Mouse (Mus musculus) forebrain, embryonic 14.5 days (tissue): ENCODE measurements at regions not wholly inside any gene's neighbourhood (a gene's known extent, or its start where the extent isn't known, plus 50 kb on each side); places are given as distances from the start of the nearest gene placed in this dataset.

Experiments used
- ATAC-seq: fragments of 200-750 bp; cut with Nextera tagmentation; 2 replicates; pipeline ENCODE4 v1.8.0; 2017; ENCODE audit warnings: mild to moderate bottlenecking, moderate library complexity
- DNase-seq: peaks from one replicate; pipeline ENCODE4 v3.0.0-alpha.2; 2015; ENCODE audit warnings: low spot score
- H3K27ac ChIP-seq: fragments of 300-500 bp; sonication (generic); 2 replicates; pipeline ENCODE4 v1.5.1; 2014; ENCODE audit warnings: low read depth, mild to moderate bottlenecking, control low read depth, low read length, moderate library complexity
- H3K27me3 ChIP-seq: fragments of 300-500 bp; sonication (generic); replicated peaks from 2 replicates; pipeline ENCODE4 v1.6.1; 2014; ENCODE audit warnings: low read length, control low read depth, mixed read lengths; ENCODE audit not compliant: control insufficient read depth, insufficient read depth
- H3K36me3 ChIP-seq: fragments of 300-500 bp; sonication (generic); 2 replicates; pipeline ENCODE4 v1.6.1; 2014; ENCODE audit warnings: low read length, control low read depth; ENCODE audit not compliant: control insufficient read depth, insufficient read depth
- H3K4me1 ChIP-seq: fragments of 300-500 bp; sonication (generic); 2 replicates; pipeline ENCODE4 v1.6.1; 2014; ENCODE audit warnings: antibody characterized with exemption, low read length, control low read depth; ENCODE audit not compliant: control insufficient read depth, insufficient read depth
- H3K4me2 ChIP-seq: fragments of 300-500 bp; sonication (generic); 2 replicates; pipeline ENCODE4 v1.6.1; 2014; ENCODE audit warnings: mild to moderate bottlenecking, control low read depth, low read length
- H3K4me3 ChIP-seq: fragments of 300-500 bp; sonication (generic); 2 replicates; pipeline ENCODE4 v1.5.1; 2014; ENCODE audit warnings: low read depth, low read length, control low read depth
- H3K9ac ChIP-seq: fragments of 300-500 bp; sonication (generic); 2 replicates; pipeline ENCODE4 v1.6.1; 2014; ENCODE audit warnings: mild to moderate bottlenecking, low read length, control low read depth, moderate library complexity
- H3K9me3 ChIP-seq: fragments of 300-500 bp; sonication (generic); replicated peaks from 2 replicates; pipeline ENCODE4 v1.6.1; 2016; ENCODE audit warnings: low read length, control low read depth, mixed read lengths; ENCODE audit not compliant: control insufficient read depth
- WGBS: fragments of 180-500 bp; shearing (Covaris S2); extraction: QIAGEN DNeasy Blood & Tissue Kit; methylation state at CpG from one replicate; pipeline ENCODE4 v1.1.7; 2014; 5-methylcytosine and 5-hydroxymethylcytosine counted together

GRCm38 (mm10) chr13:107394451-107394850 is 372.5 kb upstream of the Kif2a start:
- Histone ChIP-seq H3K9me3 (no peaks in the 10 kb centered on the region), H3K27me3 (no peaks in the 10 kb centered on the region), H3K9ac (no peak overlapping the region), H3K36me3 (no peaks in the 10 kb centered on the region), H3K27ac (no peak overlapping the region), H3K4me3 (no peak overlapping the region), H3K4me2 (no peak overlapping the region), H3K4me1 (no peaks in the 10 kb centered on the region)
- WGBS = 73% methylated on average over 1 of the region's 1 CpGs
- DNase-seq = no peak
- no peak for ATAC-seq

DNA sequence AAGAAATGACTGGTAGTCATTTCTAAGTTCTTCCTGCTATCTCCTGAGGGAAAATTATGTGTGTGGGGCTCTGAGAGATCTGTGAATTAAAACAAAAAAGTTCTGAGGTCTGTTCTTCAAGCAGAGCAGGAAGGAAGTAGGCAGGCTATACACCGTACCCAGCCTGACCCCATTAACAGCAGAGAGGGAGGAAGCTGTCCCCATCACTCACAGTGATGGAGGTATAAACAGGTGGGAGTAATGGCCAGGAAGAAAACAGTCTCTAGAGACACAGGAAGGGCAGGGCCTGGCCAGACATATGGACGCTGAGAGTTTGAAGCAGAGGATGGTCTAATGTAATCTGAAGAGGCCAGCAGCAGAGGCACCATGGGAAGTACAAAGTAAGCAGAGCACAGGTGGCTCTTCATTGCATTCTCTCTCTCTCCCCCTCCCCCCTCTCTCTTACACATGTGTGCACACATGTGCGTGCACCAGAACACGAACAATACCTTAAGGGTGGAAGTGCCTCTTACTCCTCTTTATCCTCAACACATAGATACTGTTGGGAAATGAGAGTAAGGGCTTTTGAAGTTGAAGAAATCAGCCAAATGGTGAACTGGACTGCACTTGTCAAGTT is 367.7 kb upstream of the Kif2a start:
- Histone ChIP-seq H3K4me1 (no peaks in the 10 kb centered on the region), H3K27ac (no peak overlapping the region), H3K9ac (no peak overlapping the region), H3K36me3 (no peaks in the 10 kb centered on the region), H3K9me3 (no peaks in the 10 kb centered on the region), H3K4me3 (no peak overlapping the region), H3K4me2 (no peak overlapping the region), H3K27me3 (no peaks in the 10 kb centered on the region)
- WGBS = 95% methylated on average over 4 of the region's 4 CpGs
- DNase-seq (no peak), ATAC-seq (no peak)

DNA sequence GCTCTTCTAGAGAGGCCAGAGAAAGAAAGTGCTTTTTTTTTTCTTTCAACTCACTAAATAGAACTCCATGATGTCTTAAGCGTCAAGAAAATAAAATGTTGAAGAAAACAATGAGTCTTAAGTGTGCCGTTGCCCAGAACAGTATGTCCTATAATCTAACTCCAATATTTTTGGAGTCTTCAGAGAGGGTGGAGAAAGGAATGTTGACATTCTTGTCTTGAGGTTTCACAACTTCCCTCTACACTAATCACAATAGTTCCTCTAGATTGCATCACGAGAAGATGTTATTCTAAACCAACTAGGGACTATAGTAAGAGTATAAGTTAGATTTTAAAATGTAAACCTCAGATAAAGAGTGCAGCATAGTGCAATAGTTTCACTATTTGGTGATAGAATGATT is 367.1 kb upstream of the Kif2a start:
- DNase-seq (no peak), ATAC-seq (no peak)
- H3K4me2 ChIP-seq = no peak overlapping the region
- no peaks in the 10 kb centered on the region for H3K9me3 ChIP-seq
- no peak overlapping the region for H3K27ac ChIP-seq
- H3K4me3 ChIP-seq = no peak overlapping the region
- 89% methylated on average over 3 of the region's 3 CpGs for WGBS
- H3K4me1 ChIP-seq = no peaks in the 10 kb centered on the region
- H3K36me3 ChIP-seq = no peaks in the 10 kb centered on the region
- H3K9ac ChIP-seq = no peak overlapping the region
- no peaks in the 10 kb centered on the region for H3K27me3 ChIP-seq

DNA sequence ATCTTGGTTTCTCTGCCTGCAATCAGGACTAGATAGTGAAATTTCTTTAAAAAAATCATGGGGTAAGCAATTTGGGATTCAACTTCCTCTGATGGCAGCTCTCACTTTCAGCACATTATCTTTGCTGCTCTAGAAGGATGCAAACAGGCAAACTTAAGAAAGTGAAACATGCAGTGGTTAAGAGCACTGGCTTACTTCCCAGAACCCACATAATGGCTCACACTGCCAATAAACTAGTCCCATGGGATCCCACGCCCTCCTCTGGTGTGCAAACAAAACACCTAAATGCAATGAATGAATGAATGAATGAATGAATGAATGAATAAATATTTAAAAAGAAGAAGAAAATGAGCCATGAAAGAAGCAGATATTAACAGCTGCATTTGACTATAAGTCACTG is 356.1 kb upstream of the Kif2a start:
- Histone ChIP-seq H3K4me1 (no peaks in the 10 kb centered on the region), H3K27ac (no peak overlapping the region), H3K27me3 (no peaks in the 10 kb centered on the region), H3K36me3 (no peaks in the 10 kb centered on the region), H3K4me3 (no peak overlapping the region), H3K9me3 (no peaks in the 10 kb centered on the region), H3K4me2 (no peak overlapping the region), H3K9ac (no peak overlapping the region)
- DNase-seq (no peak), ATAC-seq (no peak)
- whole genome bisulfite sequencing = 69% methylated on average over 1 of the region's 1 CpGs

- Histone ChIP-seq H3K4me3 (no peak overlapping the region), H3K27ac (no peak overlapping the region), H3K9ac (no peak overlapping the region), H3K9me3 (no peaks in the 10 kb centered on the region), H3K27me3 (no peaks in the 10 kb centered on the region), H3K4me2 (no peak overlapping the region), H3K36me3 (no peaks in the 10 kb centered on the region), H3K4me1 (no peaks in the 10 kb centered on the region)
- WGBS = 91% methylated on average over 3 of the region's 3 CpGs
- DNase-seq (no peak), ATAC-seq (no peak)
Measured at GRCm38 (mm10) chr13:107372666-107373065, 350.7 kb upstream of the Kif2a start.

DNA sequence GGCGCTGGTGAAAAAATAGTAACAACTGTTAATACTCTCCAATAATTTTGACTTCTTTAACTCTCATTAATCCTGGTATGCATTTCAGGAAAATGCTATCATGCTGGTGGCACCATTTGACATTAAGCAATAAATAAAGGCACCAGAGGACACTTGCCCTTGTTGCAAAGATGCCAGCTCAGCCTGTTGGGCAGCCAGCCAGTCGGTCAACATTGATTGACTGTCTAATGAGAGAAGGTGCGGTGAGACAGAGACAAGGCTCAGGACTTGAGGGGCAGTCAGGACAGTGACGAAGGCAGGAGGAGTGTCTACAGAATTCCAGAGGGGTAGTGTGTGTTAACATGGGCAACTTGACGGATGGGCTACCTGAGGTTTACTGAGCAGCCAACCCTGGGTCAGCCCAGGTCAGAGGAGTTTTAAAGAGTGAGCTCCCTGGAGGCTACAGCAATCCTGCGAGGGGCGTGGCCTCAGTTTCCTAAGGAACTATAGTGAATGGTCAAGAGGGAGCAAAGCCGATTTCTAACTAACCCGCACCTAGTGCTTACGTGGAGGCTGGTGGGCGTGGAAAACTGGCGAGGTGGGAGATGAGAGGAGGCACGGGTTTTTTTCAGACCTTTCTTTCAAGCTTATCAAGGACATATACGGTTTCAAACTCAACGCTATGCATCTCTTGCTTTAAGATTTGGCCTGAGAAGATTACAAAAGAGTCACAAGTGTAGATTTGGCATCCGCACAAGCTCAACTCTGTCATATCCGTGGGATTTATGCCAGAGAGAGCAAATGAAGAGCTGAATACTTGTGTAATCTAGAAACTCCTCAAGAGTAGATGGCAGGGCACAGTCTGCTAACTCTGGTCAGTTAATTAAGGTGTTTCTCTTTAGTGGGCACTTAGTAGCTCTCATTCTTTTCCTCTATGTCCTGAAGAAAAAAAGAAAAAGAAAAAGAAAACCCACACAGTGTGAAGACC is 350.0 kb upstream of the Kif2a start:
- H3K9me3 ChIP-seq = no peaks in the 10 kb centered on the region
- no peaks in the 10 kb centered on the region for H3K27me3 ChIP-seq
- no peaks in the 10 kb centered on the region for H3K36me3 ChIP-seq
- no peak overlapping the region for H3K4me3 ChIP-seq
- 36% methylated on average over 17 of the region's 17 CpGs for WGBS
- H3K9ac ChIP-seq = no peak overlapping the region
- no peak for ATAC-seq
- H3K4me2 ChIP-seq = no peak overlapping the region
- H3K4me1 ChIP-seq = no peaks in the 10 kb centered on the region
- H3K27ac ChIP-seq = no peak overlapping the region
- no peak for DNase-seq

DNA sequence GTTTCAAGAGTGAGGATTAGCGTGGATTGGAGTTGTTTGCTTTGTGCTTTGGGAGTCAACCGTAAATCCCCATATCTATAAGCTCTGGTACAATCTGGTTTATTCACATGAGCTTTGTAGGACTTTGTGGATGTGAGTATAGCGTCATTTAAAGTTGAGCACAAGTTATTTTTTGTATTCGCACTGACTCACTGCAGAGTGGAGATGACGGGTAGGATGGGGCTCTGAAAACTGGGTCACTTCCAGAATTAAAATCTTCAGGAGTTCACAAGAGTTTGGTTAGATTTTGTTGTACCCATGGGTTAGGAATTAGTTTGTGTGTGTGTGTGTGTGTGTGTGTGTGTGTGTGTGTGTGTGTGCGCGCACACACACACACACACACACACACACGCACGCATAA is 345.7 kb upstream of the Kif2a start:
- ATAC-seq (no peak), DNase-seq (no peak)
- no peak overlapping the region for H3K4me2 ChIP-seq
- H3K4me3 ChIP-seq = no peak overlapping the region
- no peaks in the 10 kb centered on the region for H3K4me1 ChIP-seq
- H3K27me3 ChIP-seq = no peaks in the 10 kb centered on the region
- no peak overlapping the region for H3K9ac ChIP-seq
- no peaks in the 10 kb centered on the region for H3K9me3 ChIP-seq
- 90% methylated on average over 9 of the region's 9 CpGs for WGBS
- H3K27ac ChIP-seq = no peak overlapping the region
- no peaks in the 10 kb centered on the region for H3K36me3 ChIP-seq

- Histone ChIP-seq H3K36me3 (no peaks in the 10 kb centered on the region), H3K27me3 (no peaks in the 10 kb centered on the region), H3K9ac (no peak overlapping the region), H3K9me3 (no peaks in the 10 kb centered on the region), H3K4me3 (no peak overlapping the region), H3K4me1 (no peaks in the 10 kb centered on the region), H3K4me2 (no peak overlapping the region), H3K27ac (no peak overlapping the region)
- DNase-seq (no peak), ATAC-seq (no peak)
- 80% methylated on average over 6 of the region's 6 CpGs for WGBS
Measured at GRCm38 (mm10) chr13:107365766-107366165, 343.8 kb upstream of the Kif2a start.

GRCm38 (mm10) chr13:107365241-107365640 is 343.3 kb upstream of the Kif2a start:
- no peak for DNase-seq
- H3K9ac ChIP-seq = no peak overlapping the region
- H3K27me3 ChIP-seq = no peaks in the 10 kb centered on the region
- no peak overlapping the region for H3K4me3 ChIP-seq
- H3K9me3 ChIP-seq = no peaks in the 10 kb centered on the region
- no peaks in the 10 kb centered on the region for H3K36me3 ChIP-seq
- H3K4me1 ChIP-seq = no peaks in the 10 kb centered on the region
- 76% methylated on average over 7 of the region's 7 CpGs for WGBS
- no peak overlapping the region for H3K27ac ChIP-seq
- H3K4me2 ChIP-seq = no peak overlapping the region
- no peak for ATAC-seq
